Mouse (Mus musculus): ENCODE data around the gene Adcy9. TPM values are rescaled to one million over a fixed set of nuclear protein-coding genes. Genes with fewer than 3 reads are reported as not detected.

Gene Adcy9
- polyA plus RNA-seq, 1 experiment from 2014 or later, result 0.41 TPM

DNA sequence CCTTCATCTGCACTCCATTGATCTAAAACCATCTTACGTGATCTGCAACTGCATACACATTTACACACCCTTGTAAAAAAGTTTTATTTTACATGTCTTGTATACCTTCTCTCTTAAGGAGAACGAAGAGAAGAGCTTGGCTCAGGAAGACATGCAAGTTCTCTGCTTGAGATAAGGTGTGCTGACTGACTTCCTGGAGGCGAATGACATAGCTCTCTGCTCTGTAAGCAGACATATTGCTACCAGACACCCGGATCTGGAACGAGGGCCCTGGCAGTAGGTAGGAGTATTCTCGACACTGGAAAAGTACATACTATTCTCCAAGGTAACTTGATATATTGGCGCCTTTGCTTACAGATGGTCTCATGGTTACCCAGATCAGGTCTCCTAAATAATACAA, 22.7 kb downstream of the Adcy9 start:
- DNase-seq (ENCODE audit: low spot score), result no peak
- no peak overlapping the region for H3K27ac ChIP-seq

GRCm38 (mm10) chr16:4395687-4396341, 24.5 kb downstream of the Adcy9 start:
- no peak overlapping the region for H3K27ac ChIP-seq
- DNase-seq (ENCODE audit: low spot score), result no peak
- H3K4me3 ChIP-seq, result no peak overlapping the region
- 80% methylated on average over 10 of the region's 10 CpGs for WGBS
- H3K27me3 ChIP-seq (ENCODE audit: low read depth, poor library complexity, severe bottlenecking), result no peaks in the 10 kb centered on the region
- no peaks in the 10 kb centered on the region for H3K9me3 ChIP-seq (replicated peaks)
- no peaks in the 10 kb centered on the region for H3K36me3 ChIP-seq
- no peaks in the 10 kb centered on the region for H3K4me1 ChIP-seq

More for the DNA sequence above, 22.7 kb downstream of the Adcy9 start:
- no peaks in the 10 kb centered on the region for H3K36me3 ChIP-seq
- 87% methylated on average over 7 of the region's 7 CpGs for WGBS
- H3K4me1 ChIP-seq, result no peaks in the 10 kb centered on the region
- H3K9me3 ChIP-seq (replicated peaks), result no peaks in the 10 kb centered on the region
- no peak overlapping the region for H3K4me3 ChIP-seq
- no peaks in the 10 kb centered on the region for H3K27me3 ChIP-seq (ENCODE audit: low read depth, poor library complexity, severe bottlenecking)

- Histone ChIP-seq H3K36me3 (no peaks in the 10 kb centered on the region), H3K4me3 (no peak overlapping the region), H3K27me3 (ENCODE audit: low read depth, poor library complexity, severe bottlenecking) (no peaks in the 10 kb centered on the region), H3K9me3 (replicated peaks) (no peaks in the 10 kb centered on the region), H3K27ac (no peak overlapping the region), H3K4me1 (no peaks in the 10 kb centered on the region)
- 86% methylated on average over 4 of the region's 4 CpGs for WGBS
- no peak for DNase-seq (ENCODE audit: low spot score)
These were observed 25.2 kb downstream of the Adcy9 start for GRCm38 (mm10) chr16:4394991-4395590.

GRCm38 (mm10) chr16:4383473-4384038, 36.7 kb downstream of the Adcy9 start:
- DNase-seq (ENCODE audit: low spot score), result no peak
- Histone ChIP-seq H3K4me3 (no peak overlapping the region), H3K27ac (no peak overlapping the region), H3K36me3 (no peaks in the 10 kb centered on the region), H3K9me3 (replicated peaks) (no peaks in the 10 kb centered on the region), H3K4me1 (no peaks in the 10 kb centered on the region), H3K27me3 (ENCODE audit: low read depth, poor library complexity, severe bottlenecking) (no peaks in the 10 kb centered on the region)
- WGBS, result 77% methylated on average over 4 of the region's 4 CpGs

- no peak overlapping the region for H3K27ac ChIP-seq
- H3K27me3 ChIP-seq (ENCODE audit: low read depth, poor library complexity, severe bottlenecking), result no peaks in the 10 kb centered on the region
- WGBS, result 86% methylated on average over 3 of the region's 3 CpGs
- no peaks in the 10 kb centered on the region for H3K4me1 ChIP-seq
- DNase-seq (ENCODE audit: low spot score), result no peak
- H3K4me3 ChIP-seq, result no peak overlapping the region
- no peaks in the 10 kb centered on the region for H3K36me3 ChIP-seq
- H3K9me3 ChIP-seq (replicated peaks), result no peaks in the 10 kb centered on the region
These were observed 37.9 kb downstream of the Adcy9 start for GRCm38 (mm10) chr16:4382406-4382805.

DNA sequence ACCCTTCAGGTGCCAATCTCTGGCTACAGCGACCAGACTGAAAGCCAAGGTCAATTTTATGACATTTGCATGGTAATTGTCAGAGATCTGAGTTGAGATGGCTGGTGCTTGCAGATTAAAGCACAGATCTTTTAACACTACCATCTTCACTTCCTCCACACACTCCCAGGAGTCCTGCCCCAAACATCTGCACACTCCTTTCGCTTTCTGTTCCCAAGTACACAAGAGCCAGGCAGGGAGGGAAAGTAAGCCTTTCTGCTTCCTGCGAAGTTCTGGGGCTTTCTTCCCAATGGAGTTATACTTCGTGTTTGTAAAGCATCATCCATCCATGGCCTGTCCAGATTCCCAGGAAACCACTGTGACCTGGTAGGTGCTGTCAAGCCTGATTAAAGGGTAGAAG, 38.8 kb downstream of the Adcy9 start:
- Histone ChIP-seq H3K4me1 (no peaks in the 10 kb centered on the region), H3K9me3 (replicated peaks) (no peaks in the 10 kb centered on the region)

DNA sequence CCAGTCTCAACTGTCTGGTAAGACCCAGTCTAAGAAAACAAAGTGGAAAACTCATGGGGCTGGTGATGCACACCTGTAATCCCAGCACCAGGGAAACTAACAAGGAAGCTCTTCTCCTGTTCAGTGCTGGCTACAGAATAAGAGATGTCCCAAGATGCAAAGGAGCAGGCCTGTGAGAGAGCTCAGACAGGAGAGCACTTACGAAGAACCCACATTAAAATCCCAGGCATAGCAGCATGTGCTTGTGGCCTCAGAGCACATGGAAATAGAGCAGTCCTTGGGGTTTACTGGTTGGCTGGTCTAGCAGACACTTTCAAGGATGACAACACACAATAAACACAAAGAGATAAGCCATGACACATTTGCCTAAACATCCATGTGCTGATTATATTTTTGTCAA, 41.5 kb downstream of the Adcy9 start:
- Histone ChIP-seq H3K27ac (no peak overlapping the region), H3K9me3 (replicated peaks) (no peaks in the 10 kb centered on the region), H3K36me3 (no peaks in the 10 kb centered on the region), H3K27me3 (ENCODE audit: low read depth, poor library complexity, severe bottlenecking) (no peaks in the 10 kb centered on the region), H3K4me3 (no peak overlapping the region), H3K4me1 (no peaks in the 10 kb centered on the region)
- WGBS, result 94% methylated on average over 1 of the region's 1 CpGs
- no peak for DNase-seq (ENCODE audit: low spot score)

More for the DNA sequence above, 38.8 kb downstream of the Adcy9 start:
- 80% methylated on average over 4 of the region's 4 CpGs for WGBS
- Histone ChIP-seq H3K27ac (no peak overlapping the region), H3K36me3 (no peaks in the 10 kb centered on the region), H3K27me3 (ENCODE audit: low read depth, poor library complexity, severe bottlenecking) (no peaks in the 10 kb centered on the region), H3K4me3 (no peak overlapping the region)
- DNase-seq (ENCODE audit: low spot score), result no peak

GRCm38 (mm10) chr16:4377556-4377955, 42.7 kb downstream of the Adcy9 start:
- no peaks in the 10 kb centered on the region for H3K27me3 ChIP-seq (ENCODE audit: low read depth, poor library complexity, severe bottlenecking)
- WGBS, result 88% methylated on average over 5 of the region's 5 CpGs
- no peak for DNase-seq (ENCODE audit: low spot score)
- no peaks in the 10 kb centered on the region for H3K9me3 ChIP-seq (replicated peaks)
- H3K4me1 ChIP-seq, result no peaks in the 10 kb centered on the region
- no peak overlapping the region for H3K27ac ChIP-seq
- H3K4me3 ChIP-seq, result no peak overlapping the region
- no peaks in the 10 kb centered on the region for H3K36me3 ChIP-seq

DNA sequence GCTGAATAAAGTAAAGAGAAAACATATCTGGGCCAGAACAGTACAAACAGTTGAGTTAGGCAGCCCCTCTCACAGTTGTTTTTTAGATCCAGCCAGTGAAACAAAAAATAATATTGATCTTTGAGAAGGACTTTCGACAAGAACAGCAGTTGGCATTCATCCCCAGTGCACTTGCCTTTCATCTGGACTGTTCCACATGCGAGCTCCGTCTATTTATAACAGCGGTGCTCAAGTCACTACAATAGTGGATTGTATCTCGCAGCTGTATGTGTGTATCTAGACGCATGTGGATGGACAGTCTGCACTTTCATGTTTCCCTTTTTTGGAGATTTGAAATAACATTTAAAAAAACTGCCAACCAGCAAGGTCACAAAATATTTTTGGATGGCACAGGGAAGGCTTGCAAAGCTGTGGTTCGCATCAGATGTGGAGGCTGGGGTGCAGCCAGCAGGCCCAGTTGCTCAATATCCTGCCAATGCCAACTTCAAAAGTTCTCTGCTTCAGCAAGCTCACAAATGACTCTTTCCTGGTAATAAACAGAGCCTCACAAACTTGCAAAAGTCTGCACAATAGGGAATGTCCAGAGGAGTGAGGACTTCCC, 45.4 kb downstream of the Adcy9 start:
- no peak for DNase-seq (ENCODE audit: low spot score)
- WGBS, result 89% methylated on average over 7 of the region's 7 CpGs

GRCm38 (mm10) chr16:4374270-4374669, 46.0 kb downstream of the Adcy9 start:
- Histone ChIP-seq H3K9me3 (replicated peaks) (no peaks in the 10 kb centered on the region), H3K36me3 (no peaks in the 10 kb centered on the region), H3K4me3 (no peak overlapping the region), H3K27ac (no peak overlapping the region), H3K27me3 (ENCODE audit: low read depth, poor library complexity, severe bottlenecking) (no peaks in the 10 kb centered on the region), H3K4me1 (no peaks in the 10 kb centered on the region)
- 93% methylated on average over 5 of the region's 5 CpGs for WGBS
- no peak for DNase-seq (ENCODE audit: low spot score)

More for the DNA sequence above, 45.4 kb downstream of the Adcy9 start:
- no peaks in the 10 kb centered on the region for H3K27me3 ChIP-seq (ENCODE audit: low read depth, poor library complexity, severe bottlenecking)
- no peak overlapping the region for H3K4me3 ChIP-seq
- H3K36me3 ChIP-seq, result no peaks in the 10 kb centered on the region
- H3K27ac ChIP-seq, result no peak overlapping the region
- no peaks in the 10 kb centered on the region for H3K9me3 ChIP-seq (replicated peaks)
- H3K4me1 ChIP-seq, result no peaks in the 10 kb centered on the region

- Histone ChIP-seq H3K36me3 (no peaks in the 10 kb centered on the region), H3K9me3 (replicated peaks) (no peaks in the 10 kb centered on the region), H3K27ac (no peak overlapping the region), H3K4me1 (no peaks in the 10 kb centered on the region), H3K4me3 (no peak overlapping the region), H3K27me3 (ENCODE audit: low read depth, poor library complexity, severe bottlenecking) (no peaks in the 10 kb centered on the region)
- no peak for DNase-seq (ENCODE audit: low spot score)
- 81% methylated on average over 2 of the region's 2 CpGs for WGBS
These were observed 49.3 kb downstream of the Adcy9 start for GRCm38 (mm10) chr16:4371039-4371438.

GRCm38 (mm10) chr16:4370141-4370541, 50.2 kb downstream of the Adcy9 start:
- WGBS, result 87% methylated on average over 10 of the region's 10 CpGs
- H3K4me3 ChIP-seq, result no peak overlapping the region

GRCm38 (mm10) chr16:4367930-4368329, 52.4 kb downstream of the Adcy9 start:
- no peak overlapping the region for H3K4me3 ChIP-seq
- no peaks in the 10 kb centered on the region for H3K9me3 ChIP-seq (replicated peaks)
- no peak overlapping the region for H3K27ac ChIP-seq
- no peak for DNase-seq (ENCODE audit: low spot score)
- no peaks in the 10 kb centered on the region for H3K36me3 ChIP-seq
- H3K4me1 ChIP-seq, result no peaks in the 10 kb centered on the region
- 65% methylated on average over 3 of the region's 3 CpGs for WGBS
- H3K27me3 ChIP-seq (ENCODE audit: low read depth, poor library complexity, severe bottlenecking), result no peaks in the 10 kb centered on the region

More at GRCm38 (mm10) chr16:4370141-4370541, 50.2 kb downstream of the Adcy9 start:
- H3K36me3 ChIP-seq, result no peaks in the 10 kb centered on the region
- no peaks in the 10 kb centered on the region for H3K9me3 ChIP-seq (replicated peaks)
- DNase-seq (ENCODE audit: low spot score), result no peak
- no peak overlapping the region for H3K27ac ChIP-seq
- H3K27me3 ChIP-seq (ENCODE audit: low read depth, poor library complexity, severe bottlenecking), result no peaks in the 10 kb centered on the region
- no peaks in the 10 kb centered on the region for H3K4me1 ChIP-seq

Measured in limb, embryonic 10.5 days (tissue).